Mouse (Mus musculus): ENCODE measurements around the gene Gkap1. TPM values are rescaled to one million over a fixed set of nuclear protein-coding genes. Genes with fewer than 3 reads are reported as not detected.

The Gkap1 gene
- total RNA-seq, 1 experiment = 17.5 TPM

GRCm38 (mm10) chr13:58192146-58192545, 83.4 kb downstream of the Gkap1 start:
- H3K9me3 ChIP-seq (ENCODE audit: control insufficient read depth, insufficient read depth, low read depth, low read length) = no peaks in the 10 kb centered on the region
- no peak for DNase-seq (ENCODE audit: low read depth, low spot score)
- H3K9ac ChIP-seq (ENCODE audit: insufficient read depth, low read depth, low read length, poor library complexity, severe bottlenecking) = no peak overlapping the region
- peaks cover 0 to 4% of the 10 kb centered on the region in 2 experiments; a peak in 1 of 4 replicates for H3K4me1 ChIP-seq (ENCODE audit: control insufficient read depth in 2 of 2, insufficient read depth in 2 of 2, low read length in 2 of 2, poor library complexity in 1 of 2)
- in situ Hi-C loops (cut with MboI; ENCODE audit: low sequenced_read_pairs in 2 of 2, unreplicated experiment in 2 of 2) = no loop called here
- no peak overlapping the region for H3K4me3 ChIP-seq (ENCODE audit: insufficient read depth in 1 of 2, low read depth in 1 of 2, low read length in 2 of 2, poor library complexity in 1 of 2, severe bottlenecking in 1 of 2)
- no peak overlapping the region for H3K27ac ChIP-seq (ENCODE audit: insufficient read depth, low read depth, low read length, poor library complexity, severe bottlenecking)
- TF ChIP-seq ZNF384 (IDR thresholded peaks at IDR 0.05; ENCODE audit: low read depth, low read length) (no peak), CHD2 (IDR thresholded peaks at IDR 0.05; ENCODE audit: low read depth, low read length) (no peak), HCFC1 (IDR thresholded peaks at IDR 0.05; ENCODE audit: borderline replicate concordance, insufficient read depth, low read length) (no peak), ZC3H11A (IDR thresholded peaks at IDR 0.05; ENCODE audit: borderline replicate concordance, low read depth, low read length) (no peak), MAFK (IDR thresholded peaks at IDR 0.05; ENCODE audit: insufficient read depth, low read depth, low read length) (no peak)
- H3K36me3 ChIP-seq (ENCODE audit: control insufficient read depth, insufficient read depth, low read length, poor library complexity, severe bottlenecking) = peaks cover 21% of the 10 kb centered on the region

GRCm38 (mm10) chr13:58191516-58191915, 84.0 kb downstream of the Gkap1 start:
- peaks cover 18% of the 10 kb centered on the region for H3K36me3 ChIP-seq (ENCODE audit: control insufficient read depth, insufficient read depth, low read length, poor library complexity, severe bottlenecking)
- TF ChIP-seq ZC3H11A (IDR thresholded peaks at IDR 0.05; ENCODE audit: borderline replicate concordance, low read depth, low read length) (no peak), CHD2 (IDR thresholded peaks at IDR 0.05; ENCODE audit: low read depth, low read length) (no peak), MAFK (IDR thresholded peaks at IDR 0.05; ENCODE audit: insufficient read depth, low read depth, low read length) (no peak), ZNF384 (IDR thresholded peaks at IDR 0.05; ENCODE audit: low read depth, low read length) (no peak), HCFC1 (IDR thresholded peaks at IDR 0.05; ENCODE audit: borderline replicate concordance, insufficient read depth, low read length) (no peak)
- H3K9ac ChIP-seq (ENCODE audit: insufficient read depth, low read depth, low read length, poor library complexity, severe bottlenecking) = no peak overlapping the region
- in situ Hi-C loops (cut with MboI; ENCODE audit: low sequenced_read_pairs in 2 of 2, unreplicated experiment in 2 of 2) = no loop called here
- no peak overlapping the region for H3K4me3 ChIP-seq (ENCODE audit: insufficient read depth in 1 of 2, low read depth in 1 of 2, low read length in 2 of 2, poor library complexity in 1 of 2, severe bottlenecking in 1 of 2)
- H3K4me1 ChIP-seq (ENCODE audit: control insufficient read depth in 2 of 2, insufficient read depth in 2 of 2, low read length in 2 of 2, poor library complexity in 1 of 2) = peaks cover 0 to 4% of the 10 kb centered on the region in 2 experiments; a peak in 1 of 4 replicates
- DNase-seq (ENCODE audit: low read depth, low spot score) = no peak
- H3K9me3 ChIP-seq (ENCODE audit: control insufficient read depth, insufficient read depth, low read depth, low read length) = no peaks in the 10 kb centered on the region
- no peak overlapping the region for H3K27ac ChIP-seq (ENCODE audit: insufficient read depth, low read depth, low read length, poor library complexity, severe bottlenecking)

- Histone ChIP-seq H3K9ac (ENCODE audit: insufficient read depth, low read depth, low read length, poor library complexity, severe bottlenecking) (no peak overlapping the region), H3K4me1 (ENCODE audit: control insufficient read depth in 2 of 2, insufficient read depth in 2 of 2, low read length in 2 of 2, poor library complexity in 1 of 2) (no peaks in the 10 kb centered on the region), H3K4me3 (ENCODE audit: insufficient read depth in 1 of 2, low read depth in 1 of 2, low read length in 2 of 2, poor library complexity in 1 of 2, severe bottlenecking in 1 of 2) (no peak overlapping the region), H3K27ac (ENCODE audit: insufficient read depth, low read depth, low read length, poor library complexity, severe bottlenecking) (no peak overlapping the region), H3K9me3 (ENCODE audit: control insufficient read depth, insufficient read depth, low read depth, low read length) (no peaks in the 10 kb centered on the region), H3K36me3 (ENCODE audit: control insufficient read depth, insufficient read depth, low read length, poor library complexity, severe bottlenecking) (peaks cover 14% of the 10 kb centered on the region)
- in situ Hi-C loops (cut with MboI; ENCODE audit: low sequenced_read_pairs in 2 of 2, unreplicated experiment in 2 of 2) = no loop called here
- no peak for TF ChIP-seq HCFC1 (IDR thresholded peaks at IDR 0.05; ENCODE audit: borderline replicate concordance, insufficient read depth, low read length)
- TF ChIP-seq ZNF384 (IDR thresholded peaks at IDR 0.05; ENCODE audit: low read depth, low read length) = no peak
- no peak for TF ChIP-seq MAFK (IDR thresholded peaks at IDR 0.05; ENCODE audit: insufficient read depth, low read depth, low read length)
- no peak for TF ChIP-seq CHD2 (IDR thresholded peaks at IDR 0.05; ENCODE audit: low read depth, low read length)
- TF ChIP-seq ZC3H11A (IDR thresholded peaks at IDR 0.05; ENCODE audit: borderline replicate concordance, low read depth, low read length) = no peak
- DNase-seq (ENCODE audit: low read depth, low spot score) = no peak
These were observed 86.0 kb downstream of the Gkap1 start for GRCm38 (mm10) chr13:58189473-58189872.

- TF ChIP-seq CHD2 (IDR thresholded peaks at IDR 0.05; ENCODE audit: low read depth, low read length) (no peak), ZNF384 (IDR thresholded peaks at IDR 0.05; ENCODE audit: low read depth, low read length) (no peak), HCFC1 (IDR thresholded peaks at IDR 0.05; ENCODE audit: borderline replicate concordance, insufficient read depth, low read length) (no peak), MAFK (IDR thresholded peaks at IDR 0.05; ENCODE audit: insufficient read depth, low read depth, low read length) (no peak), ZC3H11A (IDR thresholded peaks at IDR 0.05; ENCODE audit: borderline replicate concordance, low read depth, low read length) (no peak)
- Histone ChIP-seq H3K36me3 (ENCODE audit: control insufficient read depth, insufficient read depth, low read length, poor library complexity, severe bottlenecking) (peaks cover 16% of the 10 kb centered on the region), H3K4me3 (ENCODE audit: insufficient read depth in 1 of 2, low read depth in 1 of 2, low read length in 2 of 2, poor library complexity in 1 of 2, severe bottlenecking in 1 of 2) (no peak overlapping the region), H3K9ac (ENCODE audit: insufficient read depth, low read depth, low read length, poor library complexity, severe bottlenecking) (no peak overlapping the region), H3K9me3 (ENCODE audit: control insufficient read depth, insufficient read depth, low read depth, low read length) (no peaks in the 10 kb centered on the region), H3K4me1 (ENCODE audit: control insufficient read depth in 2 of 2, insufficient read depth in 2 of 2, low read length in 2 of 2, poor library complexity in 1 of 2) (no peaks in the 10 kb centered on the region), H3K27ac (ENCODE audit: insufficient read depth, low read depth, low read length, poor library complexity, severe bottlenecking) (no peak overlapping the region)
- peak; percentile 82 for DNase-seq (ENCODE audit: low read depth, low spot score)
- in situ Hi-C loops (cut with MboI; ENCODE audit: low sequenced_read_pairs in 2 of 2, unreplicated experiment in 2 of 2) = no loop called here
These were observed 87.1 kb downstream of the Gkap1 start for GRCm38 (mm10) chr13:58188412-58188811.

GRCm38 (mm10) chr13:58187751-58188150, 87.7 kb downstream of the Gkap1 start:
- Histone ChIP-seq H3K4me1 (ENCODE audit: control insufficient read depth in 2 of 2, insufficient read depth in 2 of 2, low read length in 2 of 2, poor library complexity in 1 of 2) (no peaks in the 10 kb centered on the region), H3K36me3 (ENCODE audit: control insufficient read depth, insufficient read depth, low read length, poor library complexity, severe bottlenecking) (peaks cover 20% of the 10 kb centered on the region), H3K4me3 (ENCODE audit: insufficient read depth in 1 of 2, low read depth in 1 of 2, low read length in 2 of 2, poor library complexity in 1 of 2, severe bottlenecking in 1 of 2) (no peak overlapping the region), H3K27ac (ENCODE audit: insufficient read depth, low read depth, low read length, poor library complexity, severe bottlenecking) (no peak overlapping the region), H3K9ac (ENCODE audit: insufficient read depth, low read depth, low read length, poor library complexity, severe bottlenecking) (no peak overlapping the region), H3K9me3 (ENCODE audit: control insufficient read depth, insufficient read depth, low read depth, low read length) (no peaks in the 10 kb centered on the region)
- in situ Hi-C loops (cut with MboI; ENCODE audit: low sequenced_read_pairs in 2 of 2, unreplicated experiment in 2 of 2) = no loop called here
- DNase-seq (ENCODE audit: low read depth, low spot score) = no peak
- TF ChIP-seq ZC3H11A (IDR thresholded peaks at IDR 0.05; ENCODE audit: borderline replicate concordance, low read depth, low read length) (no peak), CHD2 (IDR thresholded peaks at IDR 0.05; ENCODE audit: low read depth, low read length) (no peak), ZNF384 (IDR thresholded peaks at IDR 0.05; ENCODE audit: low read depth, low read length) (no peak), HCFC1 (IDR thresholded peaks at IDR 0.05; ENCODE audit: borderline replicate concordance, insufficient read depth, low read length) (no peak), MAFK (IDR thresholded peaks at IDR 0.05; ENCODE audit: insufficient read depth, low read depth, low read length) (no peak)
